Mouse (Mus musculus) forelimb bud, embryonic 11.5 days (tissue): ENCODE results near the gene Gpalpp1.

Experiments
- DNase-seq: peaks from one replicate; pipeline ENCODE4 v3.0.0-alpha.2; 2012; ENCODE audit warnings: low read depth, low spot score

Gpalpp1 gene

GRCm38 (mm10) chr14:76115744-76116143 is 5.2 kb upstream of the Gpalpp1 start:
- no peak for DNase-seq

- DNase-seq: no peak
These were observed 11.0 kb downstream of the Gpalpp1 start for GRCm38 (mm10) chr14:76099543-76099942.

DNA sequence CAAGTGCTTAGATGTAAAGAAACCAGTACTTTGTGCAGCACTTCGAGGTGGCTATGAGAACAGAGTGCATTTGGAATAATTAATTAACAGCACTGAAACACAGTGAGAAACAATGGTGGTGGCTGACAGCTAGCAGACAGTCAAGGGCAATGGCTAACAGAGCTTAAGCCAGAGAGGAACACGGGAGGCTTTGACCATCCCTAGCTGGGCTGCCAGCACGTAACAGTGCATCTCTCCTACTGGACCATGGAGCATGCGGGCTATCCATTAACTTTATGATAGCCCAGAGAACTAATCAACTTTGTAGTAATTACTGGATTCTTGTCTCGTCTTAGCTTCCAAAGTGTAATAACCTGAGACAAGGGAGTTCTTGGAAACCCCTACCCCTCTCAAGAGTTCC is 12.7 kb downstream of the Gpalpp1 start:
- no peak for DNase-seq

GRCm38 (mm10) chr14:76097244-76097643 is 13.3 kb downstream of the Gpalpp1 start:
- DNase-seq: no peak

GRCm38 (mm10) chr14:76084188-76084587 is 26.4 kb downstream of the Gpalpp1 start:
- DNase-seq: no peak

DNA sequence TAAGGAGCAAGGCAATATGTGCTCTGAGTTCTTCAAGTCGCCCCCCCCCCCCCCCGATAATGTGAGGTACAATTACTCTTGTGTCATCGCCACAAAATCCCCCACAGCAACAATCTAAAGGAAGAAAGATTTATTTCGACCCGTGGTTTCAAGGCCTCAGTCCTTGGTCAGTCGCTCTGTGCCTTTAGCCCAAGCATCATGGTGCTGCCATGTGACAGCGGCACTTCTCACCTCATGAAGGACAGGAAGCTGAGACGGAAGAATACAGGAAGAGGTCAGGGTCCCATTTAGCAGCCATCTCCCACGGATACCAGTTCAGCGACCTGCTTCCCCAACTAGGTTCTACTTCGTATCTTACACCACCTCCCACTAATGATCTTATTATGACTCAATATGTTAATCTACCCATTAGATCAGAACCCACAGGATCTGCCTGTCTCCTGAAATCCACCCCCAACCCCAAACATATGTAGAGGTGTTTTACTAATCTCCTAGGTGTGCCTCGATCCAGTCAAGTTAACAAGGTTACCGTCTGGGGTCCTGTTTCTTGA is 28.4 kb downstream of the Gpalpp1 start:
- no peak for DNase-seq

- no peak for DNase-seq
These were observed 29.1 kb downstream of the Gpalpp1 start for GRCm38 (mm10) chr14:76081451-76081850.

DNA sequence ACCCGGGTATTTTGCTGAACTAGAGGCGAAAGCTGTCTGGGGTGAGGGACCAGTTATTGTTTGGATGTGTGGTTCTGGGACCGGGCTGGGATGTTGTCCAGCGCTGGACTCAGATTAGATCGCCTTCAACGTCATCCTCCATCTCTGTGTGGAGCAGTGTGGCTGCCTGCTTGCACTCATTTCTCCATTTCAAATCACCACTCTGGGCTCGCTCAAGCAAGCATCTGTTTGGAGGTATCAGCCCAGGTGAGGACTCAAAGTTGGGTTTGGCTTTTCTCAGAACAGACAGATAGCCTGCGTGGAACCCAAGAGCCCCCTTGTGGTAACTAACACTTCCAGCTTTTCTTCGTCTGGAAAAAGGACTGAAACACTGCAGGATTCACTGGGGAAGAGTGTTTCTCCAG is 33.5 kb downstream of the Gpalpp1 start:
- DNase-seq: peak; percentile 76

DNA sequence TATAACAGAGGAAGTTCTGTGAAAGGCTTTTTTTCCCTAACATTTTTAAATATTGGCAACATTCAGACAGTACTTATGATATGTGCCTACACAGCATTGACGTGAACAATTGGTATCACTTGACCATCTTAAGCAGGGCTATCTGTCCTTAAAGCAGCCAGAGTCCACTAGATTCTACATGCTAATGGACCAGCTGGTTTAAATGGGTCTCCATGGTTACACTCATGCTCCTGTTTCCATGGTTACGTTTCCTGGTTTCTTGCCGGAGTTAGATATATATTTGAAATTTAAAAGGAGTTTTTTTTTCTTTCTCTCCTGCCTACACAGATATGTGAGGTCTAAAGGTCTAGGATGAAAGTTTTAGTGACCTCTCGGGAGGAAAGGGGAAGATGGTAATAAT is 34.0 kb downstream of the Gpalpp1 start:
- no peak for DNase-seq

GRCm38 (mm10) chr14:76075721-76076120 is 34.8 kb downstream of the Gpalpp1 start:
- no peak for DNase-seq

- no peak for DNase-seq
These were observed 36.4 kb downstream of the Gpalpp1 start for GRCm38 (mm10) chr14:76074206-76074605.

- DNase-seq: no peak
These were observed 37.9 kb downstream of the Gpalpp1 start for GRCm38 (mm10) chr14:76072626-76073025.

DNA sequence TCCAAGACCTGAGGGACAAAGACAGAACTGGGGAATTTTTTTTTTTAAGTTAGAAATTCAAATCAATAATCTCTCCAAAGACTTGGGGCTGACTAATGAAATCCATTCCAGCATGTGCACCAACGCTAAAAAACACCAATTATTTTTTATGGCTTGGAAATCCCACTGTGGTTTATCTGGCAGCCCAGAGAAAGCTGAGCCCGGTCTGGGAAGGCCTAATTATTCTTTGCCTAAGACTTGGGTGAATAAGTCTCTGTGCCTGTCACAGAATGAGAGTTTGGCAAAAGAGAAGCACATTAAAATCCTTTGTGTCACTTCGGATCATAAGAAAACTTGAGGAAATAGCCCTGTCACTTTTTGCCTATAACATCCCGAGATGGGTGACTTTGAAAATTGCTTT is 41.3 kb downstream of the Gpalpp1 start:
- DNase-seq: no peak

DNA sequence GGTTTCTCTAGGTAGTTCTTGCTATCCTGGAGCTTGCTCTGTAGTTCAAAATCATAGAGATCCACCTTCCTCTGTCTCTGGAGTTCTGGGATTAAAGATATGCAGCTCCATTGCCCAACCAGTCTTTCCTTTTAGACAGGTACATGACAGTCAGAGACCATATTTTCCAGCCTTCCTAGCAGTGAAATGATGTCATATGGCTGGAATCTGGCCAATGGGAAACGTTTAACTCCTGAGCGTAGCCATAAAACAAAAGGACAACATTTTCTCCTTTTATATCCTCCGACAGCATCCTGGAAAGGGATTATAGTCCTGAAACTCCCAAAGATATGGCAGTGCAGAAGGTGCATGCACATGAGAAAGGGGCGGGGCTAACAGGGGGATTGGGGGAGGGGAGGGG is 42.3 kb downstream of the Gpalpp1 start:
- no peak for DNase-seq

- DNase-seq: no peak
These were observed 43.3 kb downstream of the Gpalpp1 start for GRCm38 (mm10) chr14:76067237-76067636.

DNA sequence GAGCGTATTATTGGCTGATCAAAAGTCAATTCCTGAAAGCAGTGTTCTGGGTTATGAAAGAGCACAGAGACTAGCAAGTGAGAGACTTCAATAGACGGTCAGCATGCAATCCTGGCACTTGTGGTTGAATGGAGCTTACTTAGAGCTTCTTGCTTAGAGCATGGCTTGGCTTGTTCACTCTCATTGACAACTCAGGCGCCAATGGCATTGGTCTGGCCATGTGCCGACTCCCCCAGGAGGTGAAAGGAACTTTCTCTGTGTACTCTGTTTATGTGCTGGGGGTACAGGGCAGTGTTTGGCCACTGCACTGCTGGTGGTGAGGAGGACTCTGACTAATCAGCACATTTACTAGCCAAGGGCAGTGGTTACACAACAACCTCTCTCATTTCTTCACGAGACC is 51.1 kb downstream of the Gpalpp1 start:
- DNase-seq: no peak

DNA sequence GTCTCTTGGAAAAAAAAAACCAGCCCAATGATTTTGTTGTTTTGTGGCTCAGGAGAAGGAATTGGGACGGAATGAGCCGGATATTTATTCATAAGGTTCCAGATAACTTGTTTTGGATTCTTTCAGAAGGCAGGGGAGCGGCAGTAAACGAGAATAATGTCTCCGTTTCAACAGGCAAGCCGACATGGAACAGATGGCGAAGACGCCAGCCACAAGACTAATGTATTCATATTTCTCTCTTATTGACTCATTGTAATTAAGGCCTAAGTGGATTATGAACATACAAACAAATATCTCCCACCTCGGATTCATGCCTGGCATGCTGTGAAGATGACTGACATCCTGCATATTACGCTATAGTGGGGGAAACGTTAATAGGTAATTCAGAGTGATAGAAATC is 56.8 kb downstream of the Gpalpp1 start:
- DNase-seq: no peak

DNA sequence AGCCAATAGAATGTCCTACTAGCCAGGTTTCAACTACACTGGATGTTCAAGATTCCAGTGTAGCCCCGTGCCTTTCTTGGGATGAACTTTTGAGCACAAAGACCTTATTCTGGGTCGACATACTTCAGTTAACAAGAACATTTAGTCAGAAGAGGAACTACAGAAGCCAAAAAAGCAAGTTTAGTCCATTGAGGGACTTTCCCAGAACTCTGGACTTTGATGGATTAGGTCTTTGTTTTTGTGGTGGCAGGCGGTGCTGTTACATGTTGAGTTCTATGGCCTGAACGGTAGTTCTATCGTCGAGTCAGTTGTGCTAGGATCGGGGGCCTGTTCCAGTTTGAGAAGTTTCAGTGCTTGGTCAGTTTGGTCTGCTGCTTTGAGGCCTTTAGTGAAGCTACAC is 58.6 kb downstream of the Gpalpp1 start:
- DNase-seq: no peak

DNA sequence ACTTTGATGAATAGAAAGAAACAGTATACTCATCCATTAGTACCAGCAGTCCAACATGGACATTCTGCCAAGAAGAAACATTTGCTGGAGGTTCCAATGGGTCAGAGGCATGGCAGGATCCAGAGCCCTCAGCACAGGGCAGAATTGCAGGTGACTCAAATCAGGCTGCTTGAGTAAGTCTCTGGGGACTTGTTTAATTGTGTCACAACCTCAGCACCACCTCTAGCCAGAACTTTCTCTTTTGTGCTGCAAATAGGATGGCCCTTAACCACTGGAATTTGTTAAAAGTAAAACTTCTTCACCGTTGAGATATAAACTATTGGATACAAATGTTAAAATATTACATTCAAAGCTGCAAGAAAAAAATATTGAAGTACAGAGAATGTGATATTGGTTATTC is 64.8 kb downstream of the Gpalpp1 start:
- no peak for DNase-seq

- no peak for DNase-seq
These were observed 66.4 kb downstream of the Gpalpp1 start for GRCm38 (mm10) chr14:76044164-76044557.

DNA sequence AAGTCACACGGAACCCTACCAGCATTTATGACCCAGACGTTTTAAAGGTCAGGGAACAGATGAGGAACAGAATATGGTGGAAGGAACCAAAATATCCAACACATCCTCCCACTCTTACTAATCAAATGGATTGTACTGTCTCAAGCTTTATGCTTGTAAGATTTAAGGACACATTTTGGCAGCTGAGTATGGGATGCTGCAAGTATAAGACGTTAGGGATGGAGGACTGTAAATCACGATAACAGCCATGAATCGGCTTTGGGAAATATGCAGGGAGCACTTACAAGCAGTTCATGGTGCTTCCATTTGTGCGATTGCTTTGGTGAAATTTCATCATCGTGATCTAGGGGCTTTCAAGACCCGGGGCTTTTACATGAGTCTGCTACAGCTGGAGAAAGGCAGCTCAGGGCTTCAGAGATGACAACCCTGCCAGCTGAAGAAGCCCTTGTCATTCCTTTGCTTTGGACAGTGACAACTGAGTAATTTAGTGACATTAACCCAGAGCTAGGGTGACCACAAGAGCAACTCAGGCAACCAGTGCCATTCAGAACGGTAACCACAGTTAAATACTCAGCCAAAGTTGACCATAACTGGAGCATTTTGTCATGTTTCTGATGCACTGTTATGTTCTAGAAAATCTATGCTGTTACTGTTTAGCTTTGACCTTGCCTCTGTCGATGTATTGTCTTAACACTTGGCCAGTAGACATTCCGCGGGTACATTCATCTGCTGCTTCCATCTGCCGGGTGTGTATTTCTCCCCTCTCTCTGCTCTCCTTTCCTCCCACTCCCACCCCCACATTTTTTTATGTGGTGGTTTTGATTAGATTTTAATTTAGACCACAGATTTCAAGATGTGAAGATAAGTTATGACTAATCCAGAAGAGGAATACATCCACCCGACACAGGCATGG is 67.1 kb downstream of the Gpalpp1 start:
- no peak for DNase-seq
